Mouse (Mus musculus) midbrain, postnatal 0 days (tissue): ENCODE data around the gene Blmh. TPM values are rescaled to one million over a fixed set of nuclear protein-coding genes. Genes with fewer than 3 reads are reported as not detected.

Experiments used
- ATAC-seq: fragments of 200-750 bp; cut with Nextera tagmentation; 2 replicates; pipeline ENCODE4 v1.8.0; 2017; ENCODE audit warnings: moderate number of reproducible peaks, mild to moderate bottlenecking, moderate TSS enrichment, moderate library complexity; ENCODE audit not compliant: low FRiP score
- DNase-seq: peaks from one replicate; pipeline ENCODE4 v3.0.0-alpha.2; 2015; ENCODE audit warnings: low spot score
- H3K27ac ChIP-seq: fragments of 300-500 bp; sonication (generic); 2 replicates; pipeline ENCODE4 v1.5.1; 2014; ENCODE audit warnings: low read depth, mild to moderate bottlenecking, low read length, mixed read lengths
- H3K27me3 ChIP-seq: fragments of 300-500 bp; sonication (generic); 2 replicates; pipeline ENCODE4 v1.6.1; 2014; ENCODE audit warnings: low read length, control low read depth, mixed read lengths; ENCODE audit not compliant: insufficient read depth
- H3K36me3 ChIP-seq: fragments of 300-500 bp; sonication (generic); 2 replicates; pipeline ENCODE4 v1.6.1; 2014; ENCODE audit warnings: low read length, control low read depth, mixed read lengths; ENCODE audit not compliant: insufficient read depth
- H3K4me1 ChIP-seq: fragments of 300-500 bp; sonication (generic); 2 replicates; pipeline ENCODE4 v1.6.1; 2014; ENCODE audit warnings: mild to moderate bottlenecking, control low read depth, antibody characterized with exemption, low read length, mixed read lengths; ENCODE audit not compliant: insufficient read depth
- H3K4me2 ChIP-seq: fragments of 300-500 bp; sonication (generic); 2 replicates; pipeline ENCODE4 v1.6.1; 2014; ENCODE audit warnings: low read depth, mild to moderate bottlenecking, low read length, mixed read lengths; ENCODE audit not compliant: poor library complexity, severe bottlenecking
- H3K4me3 ChIP-seq: fragments of 300-500 bp; sonication (generic); 2 replicates; pipeline ENCODE4 v1.5.1; 2014; ENCODE audit warnings: low read depth, mild to moderate bottlenecking, low read length, moderate library complexity
- H3K9ac ChIP-seq: fragments of 300-500 bp; sonication (generic); replicated peaks from 2 replicates; pipeline ENCODE4 v1.6.1; 2014; ENCODE audit warnings: mild to moderate bottlenecking, low read length, moderate library complexity, mixed read lengths; ENCODE audit not compliant: poor library complexity, severe bottlenecking
- H3K9me3 ChIP-seq: fragments of 300-500 bp; sonication (generic); 2 replicates; pipeline ENCODE4 v1.6.1; 2016; ENCODE audit warnings: low read length, control low read depth
- CTCF ChIP-seq: IDR thresholded peaks from 2 replicates; pipeline ENCODE4 v1.5.1; 2016; ENCODE audit warnings: antibody characterized with exemption, mild to moderate bottlenecking
- WGBS: fragments of 180-500 bp; shearing (Covaris S2); extraction: QIAGEN DNeasy Blood & Tissue Kit; methylation state at CpG from one replicate; pipeline ENCODE4 v1.1.7; 2014; 5-methylcytosine and 5-hydroxymethylcytosine counted together
- polyA plus RNA-seq: library from polyadenylated mRNA; unstranded; fragments of >200 nt; fragmentation: Nextera tagmentation; extraction: Ambion mirVana; gene quantifications from 2 replicates; pipeline ENCODE4 v1.2.1, GENCODE M21; 2015
- total RNA-seq: library from RNA; depleted of rRNA; stranded (reverse); fragments of >200 nt; gene quantifications from 2 replicates; pipeline ENCODE4 v1.2.3, GENCODE M21; 2014

Blmh gene
- total and polyA plus RNA-seq, 2 experiments from 2014 or later, result 88.5 to 116 TPM

DNA sequence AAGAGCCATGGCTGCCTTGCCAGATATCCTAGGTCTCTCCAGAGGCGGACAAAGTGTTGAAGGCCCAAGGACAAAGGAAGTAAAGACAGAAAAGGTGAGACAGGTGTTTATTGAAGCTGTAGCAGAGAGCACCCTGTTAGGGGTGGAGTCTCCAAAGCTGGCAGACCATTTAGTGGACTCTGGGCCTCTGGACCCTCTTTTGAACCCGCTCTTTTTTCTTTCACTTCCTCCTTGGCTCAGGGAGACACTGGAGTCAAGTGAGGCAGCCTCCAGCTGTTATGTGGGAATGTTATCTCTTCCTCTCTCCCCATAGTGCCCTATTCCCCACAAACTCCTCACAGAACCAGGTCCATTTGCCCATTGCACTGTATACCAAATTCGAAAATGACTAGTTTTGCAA is 31.6 kb upstream of the Blmh start:
- Histone ChIP-seq H3K27ac (no peak overlapping the region), H3K4me1 (no peaks in the 10 kb centered on the region; the same call in 1 of the 2 replicates)

GRCm38 (mm10) chr11:76893570-76893969 is 31.0 kb upstream of the Blmh start:
- H3K9ac ChIP-seq, result no peak overlapping the region
- no peak overlapping the region for H3K4me3 ChIP-seq
- ATAC-seq (no peak), DNase-seq (no peak)
- no peaks in the 10 kb centered on the region for H3K27me3 ChIP-seq
- H3K27ac ChIP-seq, result no peak overlapping the region
- H3K4me2 ChIP-seq, result no peak overlapping the region
- H3K36me3 ChIP-seq, result no peaks in the 10 kb centered on the region
- no peaks in the 10 kb centered on the region for H3K9me3 ChIP-seq
- H3K4me1 ChIP-seq, result no peaks in the 10 kb centered on the region; the same call in 1 of the 2 replicates
- WGBS, result 46% methylated on average over 4 of the region's 4 CpGs
- TF ChIP-seq CTCF, result no peak

More for the DNA sequence above, 31.6 kb upstream of the Blmh start:
- Histone ChIP-seq H3K9ac (no peak overlapping the region), H3K9me3 (no peaks in the 10 kb centered on the region), H3K4me3 (no peak overlapping the region), H3K27me3 (no peaks in the 10 kb centered on the region), H3K36me3 (no peaks in the 10 kb centered on the region), H3K4me2 (no peak overlapping the region)
- DNase-seq, result no peak
- WGBS, result 78% methylated on average over 3 of the region's 3 CpGs
- no peak for TF ChIP-seq CTCF
- ATAC-seq, result no peak

- Histone ChIP-seq H3K4me1 (no peaks in the 10 kb centered on the region; the same call in 1 of the 2 replicates), H3K4me3 (no peak overlapping the region), H3K9ac (no peak overlapping the region), H3K4me2 (no peak overlapping the region), H3K9me3 (no peaks in the 10 kb centered on the region), H3K36me3 (no peaks in the 10 kb centered on the region), H3K27me3 (no peaks in the 10 kb centered on the region), H3K27ac (no peak overlapping the region)
- TF ChIP-seq CTCF, result peak; percentile 86
- DNase-seq, result peak; percentile 69
- WGBS, result 36% methylated on average over 5 of the region's 5 CpGs
- no peak for ATAC-seq
Measured at GRCm38 (mm10) chr11:76894240-76894639, 30.4 kb upstream of the Blmh start.

- 75% methylated on average over 6 of the region's 6 CpGs for WGBS
- no peak overlapping the region for H3K27ac ChIP-seq
- H3K27me3 ChIP-seq, result no peaks in the 10 kb centered on the region
- no peak for ATAC-seq
- H3K36me3 ChIP-seq, result no peaks in the 10 kb centered on the region
- H3K4me3 ChIP-seq, result no peak overlapping the region
- no peak overlapping the region for H3K9ac ChIP-seq
- DNase-seq, result no peak
- H3K4me2 ChIP-seq, result no peak overlapping the region
- no peak for TF ChIP-seq CTCF
- H3K9me3 ChIP-seq, result no peaks in the 10 kb centered on the region
- H3K4me1 ChIP-seq, result no peaks in the 10 kb centered on the region
Measured at GRCm38 (mm10) chr11:76896360-76896759, 28.2 kb upstream of the Blmh start.

- Histone ChIP-seq H3K27me3 (no peaks in the 10 kb centered on the region), H3K4me1 (no peaks in the 10 kb centered on the region), H3K4me2 (no peak overlapping the region), H3K36me3 (no peaks in the 10 kb centered on the region), H3K27ac (no peak overlapping the region), H3K4me3 (no peak overlapping the region), H3K9ac (no peak overlapping the region), H3K9me3 (no peaks in the 10 kb centered on the region)
- DNase-seq (no peak), ATAC-seq (no peak)
- 76% methylated on average over 1 of the region's 1 CpGs for WGBS
- TF ChIP-seq CTCF, result no peak
Measured at GRCm38 (mm10) chr11:76897126-76897525, 27.5 kb upstream of the Blmh start.

DNA sequence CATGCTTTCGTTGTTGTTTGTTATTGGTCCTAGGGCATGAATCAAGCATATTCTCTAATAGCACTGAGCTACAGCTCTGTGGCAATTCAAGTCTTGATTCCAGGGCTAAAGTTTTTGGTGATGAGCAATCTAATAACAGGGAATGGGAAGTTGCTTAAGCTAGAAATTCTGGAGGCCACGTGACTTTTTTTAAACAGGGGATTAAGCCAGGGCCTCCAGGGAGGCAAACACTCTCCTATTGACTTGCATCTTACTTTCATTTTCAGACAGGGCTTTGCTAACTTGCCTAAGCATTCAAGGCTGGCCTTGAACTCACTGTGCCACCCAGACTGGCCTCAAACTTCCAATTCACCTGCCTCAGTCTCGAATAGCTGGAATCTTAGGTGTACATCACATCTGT is 26.7 kb upstream of the Blmh start:
- TF ChIP-seq CTCF, result no peak
- H3K36me3 ChIP-seq, result no peaks in the 10 kb centered on the region
- no peak overlapping the region for H3K4me2 ChIP-seq
- no peaks in the 10 kb centered on the region for H3K4me1 ChIP-seq
- DNase-seq, result no peak
- no peaks in the 10 kb centered on the region for H3K27me3 ChIP-seq
- H3K4me3 ChIP-seq, result no peak overlapping the region
- WGBS, result 44% methylated on average over 3 of the region's 3 CpGs
- ATAC-seq, result no peak
- H3K9me3 ChIP-seq, result no peaks in the 10 kb centered on the region
- H3K27ac ChIP-seq, result no peak overlapping the region
- H3K9ac ChIP-seq, result no peak overlapping the region
